In genomic region chr7:25729862-25730261, GRCm38 (mm10) we compare ENCODE assay signal across 14 mouse cellular contexts. TPM values are rescaled to one million over a fixed set of nuclear protein-coding genes. Genes with fewer than 3 reads are reported as not detected.
DNase-seq lines count a peak whose midpoint lies in the region.
"Had no signal": no experiment of that assay in that cellular context is flagged by ENCODE, and none has a peak within 500 bp of the region (broad histone marks: within the 10 kb centered on the region; RNA-seq: fewer than 3 reads in every experiment).

No protein-coding gene starts in this region.

- DNase-seq in adrenal gland, postnatal 10 days: peak; percentile 73
- DNase-seq in adrenal gland, adult 2 months: no peak
- peak; percentile 60 for DNase-seq in 3T3-L1 (ENCODE audit: low read depth, low spot score)
- DNase-seq in gastrocnemius, postnatal 14 days: peak; percentile 66
- DNase-seq in heart, postnatal 14 days: peak; percentile 56 to 76
- DNase-seq in layer of hippocampus, postnatal 10 days (ENCODE audit: low spot score in 2 of 2): no peak
- DNase-seq in thymus, postnatal 4 days: no peak
- no peak for DNase-seq in kidney, postnatal 4 days
- DNase-seq: cerebellum, adult 2 months; kidney, adult 9 months; liver, postnatal 0 days; lung, postnatal 4 days; right cerebral cortex, postnatal 14 days had no signal

- intact Hi-C loops in gastrocnemius, postnatal 14 days (cut with DNase I; ENCODE audit: low total_unique reads): no loop called here
- intact Hi-C loops in heart, postnatal 14 days (cut with DNase I): no loop called here

RNA-seq across cellular contexts. Expression of gene Ccdc97, which starts 11.0 kb away (rescaled TPM):
- total RNA-seq in adrenal gland, postnatal 10 days (2021): 10 to 100 TPM; 40.4 to 46.1 TPM
- total RNA-seq in adrenal gland, adult 2 months (2021): 10 to 100 TPM; 47.4 to 50.9 TPM
- polyA plus RNA-seq in adrenal gland, adult 2 months (2012; rRNA removed): 90.9 and 95.2 TPM in 2 replicates
- 10 to 100 TPM; 31.4 to 31.8 TPM for total RNA-seq in gastrocnemius, postnatal 14 days (2021)
- 10 to 100 TPM; 47.0 to 50.7 TPM for total RNA-seq in heart, postnatal 14 days (2021)
- total RNA-seq in layer of hippocampus, postnatal 10 days (2021): 10 to 100 TPM; 44.4 to 45.8 TPM

RNA-seq across cellular contexts. Expression of gene Hnrnpul1, which starts 24.7 kb away (rescaled TPM):
- total RNA-seq in adrenal gland, postnatal 10 days (2021): 100 to 1,000 TPM; 114 to 125 TPM
- 100 to 1,000 TPM; 104 to 109 TPM for total RNA-seq in adrenal gland, adult 2 months (2021)
- 33.0 and 38.7 TPM in 2 replicates for polyA plus RNA-seq in adrenal gland, adult 2 months (2012; rRNA removed)
- 10 to 100 TPM; 67.9 to 69.5 TPM for total RNA-seq in gastrocnemius, postnatal 14 days (2021)
- 10 to 100 TPM; 88.8 to 89.0 TPM for total RNA-seq in heart, postnatal 14 days (2021)
- 100 to 1,000 TPM; 122 to 129 TPM for total RNA-seq in layer of hippocampus, postnatal 10 days (2021)

RNA-seq across cellular contexts. Expression of gene Tgfb1, which starts 43.1 kb away (rescaled TPM):
- total RNA-seq in adrenal gland, postnatal 10 days (2021): 10 to 100 TPM; 48.7 to 49.6 TPM
- total RNA-seq in adrenal gland, adult 2 months (2021): 10 to 100 TPM; 30.2 to 36.6 TPM
- 50.8 and 57.6 TPM in 2 replicates for polyA plus RNA-seq in adrenal gland, adult 2 months (2012; rRNA removed)
- 10 to 100 TPM; 13.8 to 14.4 TPM for total RNA-seq in gastrocnemius, postnatal 14 days (2021)
- 10 to 100 TPM; 31.7 to 36.1 TPM for total RNA-seq in heart, postnatal 14 days (2021)
- total RNA-seq in layer of hippocampus, postnatal 10 days (2021): 10 to 100 TPM; 11.0 to 12.9 TPM

RNA-seq across cellular contexts. Expression of gene B9d2, which starts 49.3 kb away (rescaled TPM):
- total RNA-seq in adrenal gland, postnatal 10 days (2021): 10 to 100 TPM; 15.7 to 19.0 TPM
- total RNA-seq in adrenal gland, adult 2 months (2021): 10 to 100 TPM; 12.2 to 26.4 TPM
- polyA plus RNA-seq in adrenal gland, adult 2 months (2012; rRNA removed): 69.9 and 83.0 TPM in 2 replicates
- total RNA-seq in gastrocnemius, postnatal 14 days (2021): 10 to 100 TPM in 1 of 2 experiments, 1 to 10 TPM in 1; 9.7 to 11.3 TPM
- total RNA-seq in heart, postnatal 14 days (2021): 10 to 100 TPM; 11.0 to 11.3 TPM
- total RNA-seq in layer of hippocampus, postnatal 10 days (2021): 10 to 100 TPM; 26.6 to 29.8 TPM

RNA-seq across cellular contexts. Expression of gene Tmem91, which starts 54.9 kb away (rescaled TPM):
- 1 to 10 TPM in 1 of 2 experiments, under 1 TPM in 1; 0.90 to 1.9 TPM for total RNA-seq in adrenal gland, postnatal 10 days (2021)
- under 1 TPM in 1 of 2 experiments, not detected in 1; 0.37 TPM for total RNA-seq in adrenal gland, adult 2 months (2021)
- 0.67 and 1.1 TPM in 2 replicates for polyA plus RNA-seq in adrenal gland, adult 2 months (2012; rRNA removed)
- total RNA-seq in gastrocnemius, postnatal 14 days (2021): under 1 TPM in 1 of 2 experiments, not detected in 1; 0.35 TPM
- total RNA-seq in heart, postnatal 14 days (2021): under 1 TPM in 1 of 2 experiments, not detected in 1; 0.37 TPM
- total RNA-seq in layer of hippocampus, postnatal 10 days (2021): 10 to 100 TPM; 37.2 to 46.4 TPM
- total RNA-seq: hematopoietic stem cell, adult 5-6 weeks had no signal

Comparison
In these comparisons a context has a peak if more than half of its experiments do, and no peak if none do; other contexts are left out.
1. DNase-seq: peak in adrenal gland, postnatal 10 days (single experiment), 3T3-L1 (single experiment), gastrocnemius, postnatal 14 days (single experiment) and heart, postnatal 14 days (2 of 2); none in adrenal gland, adult 2 months (single experiment), layer of hippocampus, postnatal 10 days (0 of 2), thymus, postnatal 4 days (single experiment) and kidney, postnatal 4 days (0 of 2).